Mouse (Mus musculus): ENCODE data around the gene Gtf2a2. TPM values are rescaled to one million over a fixed set of nuclear protein-coding genes. Genes with fewer than 3 reads are reported as not detected.

Gene Gtf2a2
- polyA plus RNA-seq, 1 experiment from 2014 or later = 223 TPM

DNA sequence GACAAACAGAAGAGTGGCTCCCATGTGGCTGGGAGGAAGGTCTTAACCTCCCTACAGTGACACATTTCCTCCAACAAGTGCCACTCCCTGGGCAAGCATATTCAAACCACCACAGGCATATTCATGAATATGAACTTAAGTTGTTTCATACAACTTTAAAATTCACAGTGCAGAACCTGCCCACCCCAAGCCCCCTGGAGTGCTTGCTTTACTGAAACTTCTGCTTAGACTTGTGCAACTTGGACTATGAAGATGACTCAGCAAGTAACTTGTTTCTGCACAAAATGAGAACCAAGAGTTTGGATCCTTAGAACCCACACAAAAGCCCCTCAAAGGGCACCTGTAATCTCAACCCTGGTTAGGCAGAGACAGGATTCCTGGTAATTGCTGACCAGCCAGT lies 12.3 kb downstream of the Gtf2a2 start:
- Histone ChIP-seq H3K9me3 (ENCODE audit: control insufficient read depth, low read length) (no peaks in the 10 kb centered on the region), H3K4me1 (replicated peaks; ENCODE audit: control insufficient read depth, insufficient read depth, low read length) (no peaks in the 10 kb centered on the region), H3K4me2 (ENCODE audit: low read depth, low read length, severe bottlenecking) (no peak overlapping the region), H3K27ac (ENCODE audit: low read depth, low read length) (no peak overlapping the region), H3K9ac (ENCODE audit: low read length) (no peak overlapping the region), H3K27me3 (ENCODE audit: control insufficient read depth, insufficient read depth, low read length) (no peaks in the 10 kb centered on the region), H3K4me3 (ENCODE audit: low read depth, low read length) (no peak overlapping the region), H3K36me3 (ENCODE audit: control insufficient read depth, insufficient read depth, low read length) (no peaks in the 10 kb centered on the region)
- DNase-seq (ENCODE audit: low spot score) (no peak), ATAC-seq (replicated peaks; ENCODE audit: low FRiP score) (no peak)

DNA sequence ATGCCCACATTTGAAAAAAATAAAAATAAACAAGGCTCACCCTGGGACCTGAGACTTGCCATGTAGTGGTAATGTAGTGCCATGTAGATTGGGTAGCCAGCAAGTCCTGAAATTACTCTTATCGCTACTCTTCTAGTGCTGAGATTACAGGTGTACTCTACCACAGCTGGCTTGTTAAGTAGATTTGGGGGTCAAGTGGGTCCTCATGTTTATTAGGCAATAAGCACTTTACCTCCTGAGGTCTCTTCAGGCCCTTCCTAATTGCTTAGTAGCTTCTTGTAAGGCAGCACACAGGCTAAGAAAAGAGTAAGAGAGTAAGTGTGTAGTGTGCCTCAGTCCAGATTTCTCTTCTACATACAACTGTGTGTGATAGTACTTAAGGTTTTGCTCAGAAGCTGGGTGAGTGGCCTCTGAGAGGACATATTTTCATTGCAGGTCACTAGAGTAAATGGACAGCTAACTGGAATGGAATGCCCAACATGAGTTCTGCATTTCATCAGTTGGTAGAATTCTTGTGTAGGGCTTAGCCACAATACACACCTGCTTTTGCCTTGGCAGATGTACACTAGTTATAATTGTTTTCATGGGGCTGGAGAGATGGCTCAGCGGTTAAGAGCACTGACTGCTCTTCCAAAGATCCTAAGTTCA lies 13.1 kb downstream of the Gtf2a2 start:
- Histone ChIP-seq H3K9me3 (ENCODE audit: control insufficient read depth, low read length) (no peaks in the 10 kb centered on the region), H3K4me1 (replicated peaks; ENCODE audit: control insufficient read depth, insufficient read depth, low read length) (no peaks in the 10 kb centered on the region), H3K36me3 (ENCODE audit: control insufficient read depth, insufficient read depth, low read length) (no peaks in the 10 kb centered on the region), H3K9ac (ENCODE audit: low read length) (no peak overlapping the region), H3K4me2 (ENCODE audit: low read depth, low read length, severe bottlenecking) (no peak overlapping the region), H3K27me3 (ENCODE audit: control insufficient read depth, insufficient read depth, low read length) (no peaks in the 10 kb centered on the region), H3K27ac (ENCODE audit: low read depth, low read length) (no peak overlapping the region), H3K4me3 (ENCODE audit: low read depth, low read length) (no peak overlapping the region)
- WGBS = 94% methylated on average over 2 of the region's 2 CpGs
- ATAC-seq (replicated peaks; ENCODE audit: low FRiP score) (no peak), DNase-seq (ENCODE audit: low spot score) (no peak)

DNA sequence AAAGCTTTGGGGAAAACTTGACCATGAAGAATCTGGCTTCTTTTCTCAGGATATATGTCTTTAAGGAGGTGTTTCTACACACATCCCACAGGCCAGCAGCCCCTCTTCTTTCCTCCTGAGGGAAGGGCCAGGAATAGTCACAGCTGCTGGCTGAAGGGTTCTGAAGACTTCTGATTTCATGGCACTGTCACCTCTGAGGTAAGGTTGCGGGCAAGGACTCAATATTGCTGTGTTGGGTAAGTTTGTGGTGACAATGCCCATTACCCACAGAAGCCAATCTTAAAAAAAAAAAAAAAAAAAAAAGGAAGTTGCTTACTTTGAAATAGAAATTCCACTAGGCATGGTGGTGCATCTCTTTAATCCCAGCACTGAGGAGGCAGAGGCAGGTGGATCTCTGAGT lies 19.8 kb downstream of the Gtf2a2 start:
- no peak for DNase-seq (ENCODE audit: low spot score)
- no peaks in the 10 kb centered on the region for H3K36me3 ChIP-seq (ENCODE audit: control insufficient read depth, insufficient read depth, low read length)
- no peaks in the 10 kb centered on the region for H3K27me3 ChIP-seq (ENCODE audit: control insufficient read depth, insufficient read depth, low read length)
- H3K4me2 ChIP-seq (ENCODE audit: low read depth, low read length, severe bottlenecking) = no peak overlapping the region
- H3K4me1 ChIP-seq (replicated peaks; ENCODE audit: control insufficient read depth, insufficient read depth, low read length) = no peaks in the 10 kb centered on the region
- H3K4me3 ChIP-seq (ENCODE audit: low read depth, low read length) = no peak overlapping the region
- no peaks in the 10 kb centered on the region for H3K9me3 ChIP-seq (ENCODE audit: control insufficient read depth, low read length)
- 91% methylated on average over 1 of the region's 1 CpGs for WGBS
- no peak for ATAC-seq (replicated peaks; ENCODE audit: low FRiP score)
- H3K9ac ChIP-seq (ENCODE audit: low read length) = no peak overlapping the region
- H3K27ac ChIP-seq (ENCODE audit: low read depth, low read length) = no peak overlapping the region

DNA sequence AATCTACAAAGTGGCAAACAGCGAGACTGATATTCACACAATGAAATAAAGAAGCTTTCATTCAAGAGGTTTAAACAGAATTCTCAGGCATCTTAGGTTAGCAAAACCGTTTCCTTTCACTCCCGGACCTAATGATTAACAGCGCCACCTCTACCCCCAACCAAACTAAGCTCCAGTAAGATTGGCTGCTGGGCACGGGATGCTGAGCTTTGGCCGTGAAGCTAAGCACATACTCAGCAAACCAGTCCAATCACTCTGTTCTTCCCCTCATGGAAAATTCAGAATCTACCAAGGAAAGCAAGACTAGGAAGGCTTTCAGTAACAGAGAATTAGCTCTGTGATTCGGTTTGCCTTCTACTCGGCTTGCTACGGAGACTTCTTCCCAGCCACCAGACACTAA lies 20.7 kb downstream of the Gtf2a2 start:
- H3K4me2 ChIP-seq (ENCODE audit: low read depth, low read length, severe bottlenecking) = no peak overlapping the region
- no peaks in the 10 kb centered on the region for H3K9me3 ChIP-seq (ENCODE audit: control insufficient read depth, low read length)
- no peaks in the 10 kb centered on the region for H3K27me3 ChIP-seq (ENCODE audit: control insufficient read depth, insufficient read depth, low read length)
- WGBS = 79% methylated on average over 9 of the region's 9 CpGs
- ATAC-seq (replicated peaks; ENCODE audit: low FRiP score) = no peak
- H3K4me1 ChIP-seq (replicated peaks; ENCODE audit: control insufficient read depth, insufficient read depth, low read length) = no peaks in the 10 kb centered on the region
- no peak for DNase-seq (ENCODE audit: low spot score)
- H3K36me3 ChIP-seq (ENCODE audit: control insufficient read depth, insufficient read depth, low read length) = no peaks in the 10 kb centered on the region
- no peak overlapping the region for H3K27ac ChIP-seq (ENCODE audit: low read depth, low read length)
- no peak overlapping the region for H3K9ac ChIP-seq (ENCODE audit: low read length)
- H3K4me3 ChIP-seq (ENCODE audit: low read depth, low read length) = no peak overlapping the region

DNA sequence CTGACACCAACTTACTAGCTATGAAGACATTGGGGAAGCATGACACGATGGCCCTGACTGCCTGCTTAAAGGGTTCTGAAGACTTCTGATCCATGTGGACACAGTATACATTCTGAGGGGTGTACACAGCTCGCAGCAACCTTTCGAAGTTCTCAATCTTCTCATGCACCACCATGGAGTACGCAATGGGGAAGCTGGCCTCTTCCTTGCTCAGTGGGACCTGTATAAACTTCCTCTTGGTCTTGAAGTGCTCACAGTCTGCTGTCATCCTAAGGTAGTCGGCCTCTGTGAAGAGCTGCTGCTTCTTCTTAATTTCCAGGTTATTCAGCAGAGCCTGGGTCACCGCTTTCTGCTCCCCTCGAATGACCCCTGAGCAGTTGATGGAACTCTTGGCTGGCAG lies 22.4 kb downstream of the Gtf2a2 start:
- ATAC-seq (replicated peaks; ENCODE audit: low FRiP score) (no peak), DNase-seq (ENCODE audit: low spot score) (no peak)

DNA sequence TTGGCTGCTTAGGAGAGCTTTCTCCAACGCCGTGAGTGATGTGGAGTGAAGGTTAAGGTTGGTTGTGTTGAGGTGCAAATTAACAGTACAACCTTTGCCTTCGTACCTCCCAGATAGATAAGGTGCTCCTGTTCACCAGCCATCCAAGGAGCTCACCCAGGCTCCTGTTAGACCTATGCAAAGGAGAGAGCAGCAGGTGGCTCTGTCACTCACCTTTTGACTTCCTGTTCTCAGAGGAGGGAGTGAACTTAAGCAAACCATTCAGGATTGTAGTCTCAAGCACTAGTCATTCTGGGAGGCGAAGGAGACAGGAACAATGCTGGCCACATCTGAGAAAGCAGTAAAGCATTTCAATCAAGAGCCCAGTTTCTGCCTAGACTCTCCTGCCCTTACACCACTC lies 24.3 kb downstream of the Gtf2a2 start:
- Histone ChIP-seq H3K9ac (ENCODE audit: low read length) (no peak overlapping the region), H3K36me3 (ENCODE audit: control insufficient read depth, insufficient read depth, low read length) (no peaks in the 10 kb centered on the region), H3K4me2 (ENCODE audit: low read depth, low read length, severe bottlenecking) (no peak overlapping the region), H3K27ac (ENCODE audit: low read depth, low read length) (no peak overlapping the region), H3K4me1 (replicated peaks; ENCODE audit: control insufficient read depth, insufficient read depth, low read length) (no peaks in the 10 kb centered on the region), H3K9me3 (ENCODE audit: control insufficient read depth, low read length) (no peaks in the 10 kb centered on the region), H3K27me3 (ENCODE audit: control insufficient read depth, insufficient read depth, low read length) (no peaks in the 10 kb centered on the region), H3K4me3 (ENCODE audit: low read depth, low read length) (no peak overlapping the region)
- DNase-seq (ENCODE audit: low spot score) (no peak), ATAC-seq (replicated peaks; ENCODE audit: low FRiP score) (no peak)
- 71% methylated on average over 4 of the region's 4 CpGs for WGBS

More for the DNA sequence above, 22.4 kb downstream of the Gtf2a2 start:
- Histone ChIP-seq H3K9me3 (ENCODE audit: control insufficient read depth, low read length) (no peaks in the 10 kb centered on the region), H3K4me1 (replicated peaks; ENCODE audit: control insufficient read depth, insufficient read depth, low read length) (no peaks in the 10 kb centered on the region), H3K9ac (ENCODE audit: low read length) (no peak overlapping the region), H3K36me3 (ENCODE audit: control insufficient read depth, insufficient read depth, low read length) (no peaks in the 10 kb centered on the region), H3K4me2 (ENCODE audit: low read depth, low read length, severe bottlenecking) (no peak overlapping the region), H3K27me3 (ENCODE audit: control insufficient read depth, insufficient read depth, low read length) (no peaks in the 10 kb centered on the region), H3K4me3 (ENCODE audit: low read depth, low read length) (no peak overlapping the region), H3K27ac (ENCODE audit: low read depth, low read length) (no peak overlapping the region)
- 89% methylated on average over 7 of the region's 7 CpGs for WGBS

DNA sequence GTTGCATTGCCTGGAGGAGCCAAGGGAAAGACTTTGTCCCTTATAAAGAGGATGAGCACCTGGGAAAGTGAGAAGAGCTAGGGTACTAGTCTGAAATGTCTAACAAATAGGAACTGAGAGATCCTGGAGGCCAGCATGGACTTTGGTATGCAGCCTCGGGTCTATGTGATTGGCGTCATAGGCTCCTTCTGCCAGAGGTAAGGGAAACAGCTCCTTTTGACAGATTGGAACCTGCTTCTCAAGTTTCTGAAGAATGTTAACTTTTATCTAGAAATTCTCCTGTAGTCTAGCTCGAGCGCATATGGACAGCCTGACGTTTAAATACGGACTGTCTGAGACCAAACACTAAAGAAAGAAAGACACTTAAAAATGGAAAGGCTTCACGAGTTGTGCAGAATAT lies 25.6 kb downstream of the Gtf2a2 start, which contains the start of gene Gcnt3:
Gcnt3 (minus strand) TSS at position 101 of the 400 bp plus-strand sequence.
- Histone ChIP-seq H3K27me3 (ENCODE audit: control insufficient read depth, insufficient read depth, low read length) (no peaks in the 10 kb centered on the region), H3K9me3 (ENCODE audit: control insufficient read depth, low read length) (no peaks in the 10 kb centered on the region), H3K27ac (ENCODE audit: low read depth, low read length) (no peak within 1 kb of the TSS), H3K4me1 (replicated peaks; ENCODE audit: control insufficient read depth, insufficient read depth, low read length) (no peaks in the 10 kb centered on the region), H3K36me3 (ENCODE audit: control insufficient read depth, insufficient read depth, low read length) (no peaks in the 10 kb centered on the region), H3K4me3 (ENCODE audit: low read depth, low read length) (no peak within 1 kb of the TSS), H3K9ac (ENCODE audit: low read length) (no peak within 1 kb of the TSS), H3K4me2 (ENCODE audit: low read depth, low read length, severe bottlenecking) (no peak within 1 kb of the TSS)
- no peak for ATAC-seq (replicated peaks; ENCODE audit: low FRiP score)
- DNase-seq (ENCODE audit: low spot score) = no peak
- 94% methylated on average over 7 of the region's 7 CpGs for WGBS

DNA sequence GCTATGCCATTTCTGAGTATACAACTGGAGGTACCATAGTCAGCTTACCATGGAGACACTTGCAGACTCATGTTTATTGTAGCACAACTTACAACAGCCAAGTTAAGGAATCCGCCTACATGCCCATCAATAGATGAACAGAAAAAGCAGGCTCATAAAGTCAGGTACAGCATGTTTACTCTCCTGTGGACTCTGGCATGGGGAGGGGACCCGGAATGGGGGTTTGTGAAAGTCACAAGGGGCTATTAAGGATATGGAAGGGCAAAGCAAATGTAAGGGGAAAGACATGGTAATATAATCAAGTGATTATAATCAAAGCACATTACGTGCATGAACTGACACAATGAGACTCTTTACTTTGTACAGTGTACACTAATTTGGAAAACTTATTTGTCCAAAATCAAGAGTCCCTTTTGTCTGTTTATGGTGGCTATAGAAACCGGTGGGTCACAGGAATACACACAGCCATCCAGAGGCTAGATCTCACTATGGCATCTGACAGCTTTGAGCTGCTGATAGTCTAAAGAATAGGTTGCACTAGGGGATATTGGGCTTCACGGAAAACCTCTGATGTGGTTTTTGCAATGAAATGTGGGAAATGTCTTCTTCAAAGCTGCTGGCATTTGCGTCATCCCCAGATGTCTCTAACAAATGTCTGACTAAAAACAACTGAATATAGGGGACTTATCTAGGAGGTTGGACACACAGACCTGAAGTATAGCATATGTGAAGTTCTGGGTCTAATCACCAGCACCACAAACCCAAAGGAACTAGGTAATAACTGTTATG lies 27.4 kb downstream of the Gtf2a2 start:
- no peaks in the 10 kb centered on the region for H3K9me3 ChIP-seq (ENCODE audit: control insufficient read depth, low read length)
- whole genome bisulfite sequencing = 89% methylated on average over 6 of the region's 6 CpGs
- ATAC-seq (replicated peaks; ENCODE audit: low FRiP score) = no peak
- no peak overlapping the region for H3K27ac ChIP-seq (ENCODE audit: low read depth, low read length)
- no peaks in the 10 kb centered on the region for H3K36me3 ChIP-seq (ENCODE audit: control insufficient read depth, insufficient read depth, low read length)
- no peaks in the 10 kb centered on the region for H3K27me3 ChIP-seq (ENCODE audit: control insufficient read depth, insufficient read depth, low read length)
- no peak overlapping the region for H3K9ac ChIP-seq (ENCODE audit: low read length)
- no peak overlapping the region for H3K4me2 ChIP-seq (ENCODE audit: low read depth, low read length, severe bottlenecking)
- DNase-seq (ENCODE audit: low spot score) = no peak
- H3K4me1 ChIP-seq (replicated peaks; ENCODE audit: control insufficient read depth, insufficient read depth, low read length) = no peaks in the 10 kb centered on the region
- no peak overlapping the region for H3K4me3 ChIP-seq (ENCODE audit: low read depth, low read length)

DNA sequence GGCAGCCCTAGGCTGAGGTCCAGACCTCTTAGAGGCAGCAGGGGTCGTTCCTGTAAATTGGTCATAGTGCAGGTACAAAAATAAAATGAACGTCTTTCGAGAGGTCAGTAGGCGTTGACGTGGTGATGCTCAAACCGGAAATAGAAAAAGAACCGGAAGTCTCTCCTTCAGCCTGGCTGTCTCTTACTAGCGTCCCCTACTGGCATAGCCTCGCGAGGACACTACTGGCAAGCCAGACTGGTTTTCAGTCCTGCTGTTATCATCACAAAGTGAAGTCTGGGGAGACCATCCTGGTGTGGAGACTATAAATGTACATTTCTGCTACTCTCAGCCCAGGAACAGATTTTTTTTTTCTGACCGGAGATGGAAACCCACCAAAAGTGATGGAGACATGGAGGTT lies 28.2 kb downstream of the Gtf2a2 start:
- DNase-seq (ENCODE audit: low spot score) (no peak), ATAC-seq (replicated peaks; ENCODE audit: low FRiP score) (no peak)
- Histone ChIP-seq H3K4me3 (ENCODE audit: low read depth, low read length) (no peak overlapping the region), H3K27me3 (ENCODE audit: control insufficient read depth, insufficient read depth, low read length) (no peaks in the 10 kb centered on the region), H3K9ac (ENCODE audit: low read length) (no peak overlapping the region), H3K9me3 (ENCODE audit: control insufficient read depth, low read length) (no peaks in the 10 kb centered on the region), H3K36me3 (ENCODE audit: control insufficient read depth, insufficient read depth, low read length) (no peaks in the 10 kb centered on the region), H3K27ac (ENCODE audit: low read depth, low read length) (no peak overlapping the region), H3K4me2 (ENCODE audit: low read depth, low read length, severe bottlenecking) (no peak overlapping the region), H3K4me1 (replicated peaks; ENCODE audit: control insufficient read depth, insufficient read depth, low read length) (no peaks in the 10 kb centered on the region)
- WGBS = 86% methylated on average over 11 of the region's 11 CpGs
